Mouse (Mus musculus) intestine, embryonic 14.5 days (tissue): ENCODE measurements at regions not wholly inside any gene's neighbourhood (a gene's known extent, or its start where the extent isn't known, plus 50 kb on each side); places are given as distances from the start of the nearest gene placed in this dataset.

Experiments used
- ATAC-seq: fragments of 200-750 bp; cut with Nextera tagmentation; replicated peaks from 2 replicates; pipeline ENCODE4 v1.8.0; 2017; ENCODE audit warnings: low read depth, moderate number of reproducible peaks, moderate TSS enrichment, moderate library complexity; ENCODE audit not compliant: low FRiP score, low TSS enrichment
- DNase-seq: peaks from one replicate; pipeline ENCODE4 v3.0.0-alpha.2; 2018; ENCODE audit warnings: low spot score
- H3K27ac ChIP-seq: fragments of 300-500 bp; sonication (generic); 2 replicates; pipeline ENCODE4 v1.5.1; 2014; ENCODE audit warnings: low read depth, mild to moderate bottlenecking, control low read depth
- H3K27me3 ChIP-seq: fragments of 300-500 bp; sonication (generic); replicated peaks from 2 replicates; pipeline ENCODE4 v1.6.1; 2014; ENCODE audit warnings: low read length, control low read depth; ENCODE audit not compliant: control insufficient read depth, insufficient read depth
- H3K36me3 ChIP-seq: fragments of 300-500 bp; sonication (generic); 2 replicates; pipeline ENCODE4 v1.6.1; 2014; ENCODE audit warnings: low read length, control low read depth; ENCODE audit not compliant: control insufficient read depth, insufficient read depth
- H3K4me1 ChIP-seq: fragments of 300-500 bp; sonication (generic); replicated peaks from 2 replicates; pipeline ENCODE4 v1.6.1; 2014; ENCODE audit warnings: low read length, control low read depth, mixed read lengths; ENCODE audit not compliant: control insufficient read depth, insufficient read depth
- H3K4me2 ChIP-seq: fragments of 300-500 bp; sonication (generic); 2 replicates; pipeline ENCODE4 v1.6.1; 2014; ENCODE audit warnings: low read length
- H3K4me3 ChIP-seq: fragments of 300-500 bp; sonication (generic); 2 replicates; pipeline ENCODE4 v1.5.1; 2014; ENCODE audit warnings: low read depth, low read length, control low read depth, mixed read lengths
- H3K9ac ChIP-seq: fragments of 300-500 bp; sonication (generic); 2 replicates; pipeline ENCODE4 v1.6.1; 2014; ENCODE audit warnings: mild to moderate bottlenecking, low read length
- H3K9me3 ChIP-seq: fragments of 300-500 bp; sonication (generic); 2 replicates; pipeline ENCODE4 v1.6.1; 2016; ENCODE audit warnings: low read length, control low read depth; ENCODE audit not compliant: control insufficient read depth
- WGBS: fragments of 180-500 bp; shearing (Covaris S2); extraction: QIAGEN DNeasy Blood & Tissue Kit; methylation state at CpG from one replicate; pipeline ENCODE4 v1.1.7; 2014; 5-methylcytosine and 5-hydroxymethylcytosine counted together

GRCm38 (mm10) chr3:80053435-80053834 lies 169.1 kb downstream of the Fam198b start:
- DNase-seq (no peak), ATAC-seq (no peak)
- H3K4me1 ChIP-seq = no peaks in the 10 kb centered on the region; the same call in 1 of the 2 replicates
- H3K9ac ChIP-seq = no peak overlapping the region
- H3K4me2 ChIP-seq = no peak overlapping the region
- H3K9me3 ChIP-seq = no peaks in the 10 kb centered on the region
- no peak overlapping the region for H3K27ac ChIP-seq
- no peak overlapping the region for H3K4me3 ChIP-seq
- no peaks in the 10 kb centered on the region for H3K36me3 ChIP-seq
- 74% methylated on average over 2 of the region's 2 CpGs for WGBS
- H3K27me3 ChIP-seq = no peaks in the 10 kb centered on the region

GRCm38 (mm10) chr3:80056636-80057350 lies 172.5 kb downstream of the Fam198b start:
- 30% methylated on average over 6 of the region's 6 CpGs for WGBS
- Histone ChIP-seq H3K4me3 (no peak overlapping the region), H3K9ac (no peak overlapping the region), H3K4me1 (no peaks in the 10 kb centered on the region; the same call in 1 of the 2 replicates), H3K27me3 (no peaks in the 10 kb centered on the region), H3K4me2 (no peak overlapping the region), H3K9me3 (no peaks in the 10 kb centered on the region), H3K36me3 (no peaks in the 10 kb centered on the region), H3K27ac (no peak overlapping the region)
- DNase-seq (no peak), ATAC-seq (no peak)

- Histone ChIP-seq H3K27me3 (no peaks in the 10 kb centered on the region), H3K4me2 (no peak overlapping the region), H3K4me1 (no peaks in the 10 kb centered on the region), H3K9ac (no peak overlapping the region), H3K36me3 (no peaks in the 10 kb centered on the region), H3K9me3 (no peaks in the 10 kb centered on the region), H3K27ac (no peak overlapping the region), H3K4me3 (no peak overlapping the region)
- ATAC-seq (no peak), DNase-seq (no peak)
- WGBS = 34% methylated on average over 2 of the region's 2 CpGs
These were observed 174.4 kb downstream of the Fam198b start for GRCm38 (mm10) chr3:80058722-80059121.

GRCm38 (mm10) chr3:80070726-80071125 lies 186.4 kb downstream of the Fam198b start:
- H3K9me3 ChIP-seq = no peaks in the 10 kb centered on the region
- ATAC-seq = no peak
- H3K36me3 ChIP-seq = no peaks in the 10 kb centered on the region
- H3K4me1 ChIP-seq = no peaks in the 10 kb centered on the region
- no peak overlapping the region for H3K4me2 ChIP-seq
- H3K27ac ChIP-seq = no peak overlapping the region
- H3K27me3 ChIP-seq = no peaks in the 10 kb centered on the region
- no peak overlapping the region for H3K9ac ChIP-seq
- 54% methylated on average over 5 of the region's 5 CpGs for WGBS
- no peak overlapping the region for H3K4me3 ChIP-seq
- no peak for DNase-seq

- WGBS = 10% methylated on average over 10 of the region's 10 CpGs
- 0 out of 2 replicates have a peak, but pooled peaks cover 6% of the 10 kb centered on the region for H3K4me1 ChIP-seq
- DNase-seq (peak; percentile 80), ATAC-seq (no peak)
- peak overlapping the region; percentile 47 for H3K4me2 ChIP-seq
- H3K4me3 ChIP-seq = peak overlapping the region; percentile 15
- H3K9me3 ChIP-seq = no peaks in the 10 kb centered on the region
- no peaks in the 10 kb centered on the region for H3K27me3 ChIP-seq
- no peak overlapping the region for H3K27ac ChIP-seq
- no peak overlapping the region for H3K9ac ChIP-seq
- no peaks in the 10 kb centered on the region for H3K36me3 ChIP-seq
These were observed 195.6 kb downstream of the Fam198b start for GRCm38 (mm10) chr3:80079801-80080418.

GRCm38 (mm10) chr3:80081210-80081609 lies 196.9 kb downstream of the Fam198b start:
- DNase-seq (no peak), ATAC-seq (no peak)
- 24% methylated on average over 7 of the region's 7 CpGs for WGBS
- Histone ChIP-seq H3K27ac (no peak overlapping the region), H3K9me3 (no peaks in the 10 kb centered on the region), H3K27me3 (no peaks in the 10 kb centered on the region), H3K4me2 (no peak overlapping the region), H3K9ac (no peak overlapping the region), H3K4me3 (no peak overlapping the region), H3K4me1 (0 out of 2 replicates have a peak, but pooled peaks cover 6% of the 10 kb centered on the region), H3K36me3 (no peaks in the 10 kb centered on the region)

GRCm38 (mm10) chr3:80082780-80083519 lies 198.6 kb downstream of the Fam198b start:
- Histone ChIP-seq H3K27ac (no peak overlapping the region), H3K36me3 (no peaks in the 10 kb centered on the region), H3K27me3 (no peaks in the 10 kb centered on the region), H3K9ac (no peak overlapping the region), H3K4me1 (0 out of 2 replicates have a peak, but pooled peaks cover 6% of the 10 kb centered on the region), H3K4me3 (no peak overlapping the region), H3K9me3 (no peaks in the 10 kb centered on the region), H3K4me2 (no peak overlapping the region)
- ATAC-seq = no peak
- 80% methylated on average over 8 of the region's 8 CpGs for WGBS
- no peak for DNase-seq

- Histone ChIP-seq H3K9me3 (no peaks in the 10 kb centered on the region), H3K4me3 (no peak overlapping the region), H3K27me3 (no peaks in the 10 kb centered on the region), H3K4me1 (0 out of 2 replicates have a peak, but pooled peaks cover 6% of the 10 kb centered on the region), H3K4me2 (no peak overlapping the region), H3K27ac (no peak overlapping the region), H3K36me3 (no peaks in the 10 kb centered on the region), H3K9ac (no peak overlapping the region)
- DNase-seq = no peak
- ATAC-seq = no peak
- 60% methylated on average over 3 of the region's 3 CpGs for WGBS
These were observed 199.8 kb downstream of the Fam198b start for GRCm38 (mm10) chr3:80084168-80084567.
